Mouse (Mus musculus) MEL (cell line): ENCODE results near the gene Denr. TPM values are rescaled to one million over a fixed set of nuclear protein-coding genes. Genes with fewer than 3 reads are reported as not detected.
A peak's percentile ranks its signal among the peaks of the same experiment; 100 is the strongest.

Source experiments
- DNase-seq: peaks from one replicate; pipeline ENCODE4 v3.0.0; 2011; ENCODE audit warnings: low read depth, low spot score
- H3K27ac ChIP-seq: 2 replicates; pipeline ENCODE4 v1.5.1; 2012; ENCODE audit warnings: low read depth, mild to moderate bottlenecking, control low read depth, low read length, moderate library complexity; ENCODE audit not compliant: control insufficient read depth
- H3K27me3 ChIP-seq, 2 experiments: fragments of 150-350 bp in 1 of 2; sonication (generic) in 1 of 2; 2 replicates each; pipeline ENCODE4 v1.6.1; 2012; ENCODE audit warnings: low read length in 2 of 2, mild to moderate bottlenecking in 2 of 2, improper control_type of control experiment in 1 of 2, moderate library complexity in 1 of 2; ENCODE audit not compliant: insufficient read depth in 2 of 2, control insufficient read depth in 1 of 2
- H3K36me3 ChIP-seq, 2 experiments: 2 replicates each; pipeline ENCODE4 v1.6.1; 2012 to 2014; ENCODE audit warnings: low read length in 2 of 2, improper control_type of control experiment in 1 of 2, inconsistent platforms in 1 of 2, mild to moderate bottlenecking in 1 of 2; ENCODE audit not compliant: insufficient read depth in 2 of 2, control insufficient read depth in 1 of 2
- H3K4me1 ChIP-seq, 2 experiments: fragments of 150-350 bp in 1 of 2; sonication (generic) in 1 of 2; 2 replicates each; pipeline ENCODE4 v1.6.1; 2012; ENCODE audit warnings: low read length in 2 of 2, improper control_type of control experiment in 1 of 2, mild to moderate bottlenecking in 1 of 2; ENCODE audit not compliant: insufficient read depth in 2 of 2, control insufficient read depth in 1 of 2
- H3K4me3 ChIP-seq, 2 experiments: fragments of 150-350 bp in 1 of 2; sonication (generic) in 1 of 2; 2 replicates each; pipeline ENCODE4 v1.5.1; 2012; ENCODE audit warnings: low read depth in 2 of 2, low read length in 2 of 2, mild to moderate bottlenecking in 2 of 2, moderate library complexity in 2 of 2, control low read depth in 1 of 2, improper control_type of control experiment in 1 of 2; ENCODE audit not compliant: control insufficient read depth in 1 of 2, insufficient read depth in 1 of 2
- H3K79me2 ChIP-seq: 2 replicates; pipeline ENCODE4 v1.6.1; 2012; ENCODE audit warnings: mild to moderate bottlenecking, low read length, moderate library complexity; ENCODE audit not compliant: control insufficient read depth, poor library complexity, insufficient read depth
- H3K9ac ChIP-seq: 2 replicates; pipeline ENCODE4 v1.6.1; 2012; ENCODE audit warnings: low read depth, mild to moderate bottlenecking, control low read depth, low read length, moderate library complexity; ENCODE audit not compliant: control insufficient read depth, poor library complexity, severe bottlenecking
- H3K9me3 ChIP-seq: fragments of 150-350 bp; sonication (generic); replicated peaks from 2 replicates; pipeline ENCODE4 v1.6.1; 2012; ENCODE audit warnings: mild to moderate bottlenecking, low read length, improper control_type of control experiment, moderate library complexity; ENCODE audit not compliant: insufficient read depth
- CHD2 ChIP-seq: IDR thresholded peaks from 2 replicates; pipeline ENCODE4 v1.6.1; 2011; ENCODE audit warnings: low read length, improper control_type of control experiment
- CTCF ChIP-seq, 3 experiments: IDR thresholded peaks in 2 of 3; conservative IDR thresholded peaks in 1 of 3; 2 replicates each; pipeline ENCODE4 v1.5.1; 2011 to 2012; ENCODE audit warnings: low read length in 3 of 3, low read depth in 2 of 3, mild to moderate bottlenecking in 2 of 3, improper control_type of control experiment in 1 of 3, inconsistent platforms in 1 of 3, mixed read lengths in 1 of 3, moderate library complexity in 1 of 3; ENCODE audit not compliant: control insufficient read depth in 1 of 3, insufficient read depth in 1 of 3, poor library complexity in 1 of 3, severe bottlenecking in 1 of 3
- GABPA ChIP-seq: IDR thresholded peaks from 2 replicates; pipeline ENCODE4 v1.6.1; 2012; ENCODE audit warnings: low read depth, mild to moderate bottlenecking, inconsistent platforms, low read length, improper control_type of control experiment, moderate library complexity
- HCFC1 ChIP-seq: IDR thresholded peaks from 2 replicates; pipeline ENCODE4 v1.6.1; 2012; ENCODE audit warnings: low read depth, mild to moderate bottlenecking, inconsistent platforms, low read length, improper control_type of control experiment, moderate library complexity
- JUND ChIP-seq: IDR thresholded peaks from 2 replicates; pipeline ENCODE4 v1.6.1; 2011; ENCODE audit warnings: low read depth, mild to moderate bottlenecking, improper control_type of control experiment, low read length
- KAT2A ChIP-seq: conservative IDR thresholded peaks from 2 replicates; pipeline ENCODE4 v1.6.1; 2012; ENCODE audit warnings: low read depth, low read length, improper control_type of control experiment, inconsistent platforms
- MAFK ChIP-seq: IDR thresholded peaks from 2 replicates; pipeline ENCODE4 v1.6.1; 2011; ENCODE audit warnings: low read depth, mild to moderate bottlenecking, low read length, improper control_type of control experiment, borderline replicate concordance
- MXI1 ChIP-seq: IDR thresholded peaks from 2 replicates; pipeline ENCODE4 v1.6.1; 2011; ENCODE audit warnings: mild to moderate bottlenecking, low read depth, low read length, improper control_type of control experiment
- MYB ChIP-seq: IDR thresholded peaks from 2 replicates; pipeline ENCODE4 v1.6.1; 2011; ENCODE audit warnings: mild to moderate bottlenecking, low read depth, low read length, improper control_type of control experiment
- MYC ChIP-seq: IDR thresholded peaks from 2 replicates; pipeline ENCODE4 v1.6.1; 2011; ENCODE audit warnings: low read depth, mild to moderate bottlenecking, low read length, improper control_type of control experiment, moderate library complexity
- POLR2AphosphoS2 ChIP-seq: IDR thresholded peaks from 2 replicates; pipeline ENCODE4 v1.6.1; 2011; ENCODE audit warnings: low read length, improper control_type of control experiment
- POLR2AphosphoS5 ChIP-seq: IDR thresholded peaks from 2 replicates; pipeline ENCODE4 v1.6.1; 2012; ENCODE audit warnings: low read depth, borderline replicate concordance, mild to moderate bottlenecking, inconsistent platforms, low read length, moderate library complexity, mixed read lengths
- RAD21 ChIP-seq: IDR thresholded peaks from 2 replicates; pipeline ENCODE4 v1.6.1; 2011; ENCODE audit warnings: mild to moderate bottlenecking, low read depth, low read length, improper control_type of control experiment
- RCOR1 ChIP-seq: IDR thresholded peaks from 2 replicates; pipeline ENCODE4 v1.6.1; 2012; ENCODE audit warnings: low read depth, mild to moderate bottlenecking, inconsistent platforms, low read length, improper control_type of control experiment
- SMC3 ChIP-seq: IDR thresholded peaks from 2 replicates; pipeline ENCODE4 v1.6.1; 2011; ENCODE audit warnings: low read depth, low read length, improper control_type of control experiment
- TAL1 ChIP-seq: IDR thresholded peaks from 2 replicates; pipeline ENCODE4 v1.6.1; 2012; ENCODE audit warnings: mild to moderate bottlenecking, inconsistent platforms, low read length, moderate library complexity, mixed read lengths
- ZC3H11A ChIP-seq: IDR thresholded peaks from 2 replicates; pipeline ENCODE4 v1.6.1; 2012; ENCODE audit warnings: low read depth, mild to moderate bottlenecking, inconsistent platforms, low read length, improper control_type of control experiment
- ZKSCAN1 ChIP-seq: IDR thresholded peaks from 2 replicates; pipeline ENCODE4 v1.6.1; 2012; ENCODE audit warnings: low read depth, mild to moderate bottlenecking, inconsistent platforms, low read length, improper control_type of control experiment, moderate library complexity
- ZNF384 ChIP-seq: IDR thresholded peaks from 2 replicates; pipeline ENCODE4 v1.6.1; 2012; ENCODE audit warnings: low read depth, mild to moderate bottlenecking, inconsistent platforms, low read length, improper control_type of control experiment
- polyA plus RNA-seq, 2 experiments: library from polyadenylated mRNA; stranded (reverse) in 1 of 2; unstranded in 1 of 2; fragments of >175 nt in 1 of 2; fragments of >200 nt in 1 of 2; gene quantifications; 2 replicates each; pipeline versions ENCODE4 v1.2.1 to v1.2.4; 2012; ENCODE audit warnings: low replicate concordance in 2 of 2, low read depth in 1 of 2; ENCODE audit not compliant: insufficient read length in 2 of 2, insufficient read depth in 1 of 2, missing spikeins in 1 of 2
- total RNA-seq: library from RNA; depleted of rRNA; stranded (reverse); fragments of 300-350 nt; gene quantifications from 2 replicates; pipeline ENCODE4 v1.2.3, GENCODE M21; 2012

The Denr gene
- total and polyA plus RNA-seq, 3 experiments, result 62.4 to 323 (median 109) TPM

DNA sequence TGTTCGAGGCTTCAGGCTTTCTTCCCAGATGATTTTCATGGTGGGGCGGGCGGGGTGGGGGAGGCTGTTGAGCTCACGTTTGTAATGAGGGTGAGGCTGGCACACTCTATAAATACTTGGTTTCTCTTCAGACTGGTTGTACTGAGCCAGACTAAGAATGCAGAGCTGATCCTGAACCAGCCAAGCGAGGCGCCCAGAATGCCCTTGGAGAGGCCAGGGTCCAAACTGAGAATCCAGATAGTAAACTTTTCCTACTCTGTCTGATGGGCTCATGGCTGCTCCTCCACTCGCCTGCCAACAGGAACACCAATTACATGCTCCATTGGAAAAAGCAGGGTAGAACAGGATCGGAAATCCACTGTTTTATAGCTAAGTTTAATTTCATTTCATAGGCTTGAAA, 62.2 kb downstream of the Denr start:
- H3K9ac ChIP-seq, result no peak overlapping the region
- H3K36me3 ChIP-seq, result peaks cover 0 to 1% of the 10 kb centered on the region in 2 experiments; a peak in 1 of 4 replicates
- no peak overlapping the region for H3K27ac ChIP-seq
- H3K27me3 ChIP-seq, result no peaks in the 10 kb centered on the region
- DNase-seq, result no peak
- H3K79me2 ChIP-seq, result peaks cover 4% of the 10 kb centered on the region
- H3K4me1 ChIP-seq, result no peaks in the 10 kb centered on the region
- TF ChIP-seq MYB, result no peak
- no peak for TF ChIP-seq MYC
- no peak for TF ChIP-seq RCOR1
- no peak for TF ChIP-seq MXI1
- no peak for TF ChIP-seq POLR2AphosphoS2
- no peak for TF ChIP-seq TAL1
- no peak for TF ChIP-seq KAT2A
- no peak for TF ChIP-seq POLR2AphosphoS5
- no peak for TF ChIP-seq RAD21
- no peak for TF ChIP-seq ZC3H11A
- TF ChIP-seq SMC3, result no peak
- TF ChIP-seq ZKSCAN1, result no peak
- H3K9me3 ChIP-seq, result no peaks in the 10 kb centered on the region
- no peak overlapping the region for H3K4me3 ChIP-seq

- H3K4me1 ChIP-seq, result peaks cover 0 to 6% of the 10 kb centered on the region in 2 experiments; a peak in 1 of 4 replicates
- H3K79me2 ChIP-seq, result peaks cover 7% of the 10 kb centered on the region
- no peak for TF ChIP-seq SMC3
- no peak for TF ChIP-seq JUND
- TF ChIP-seq, all 39 proteins: peak for 0
- Histone ChIP-seq H3K36me3 (peaks cover 0 to 1% of the 10 kb centered on the region in 2 experiments; a peak in 2 of 4 replicates), H3K4me3 (no peak overlapping the region), H3K27ac (no peak overlapping the region), H3K9me3 (no peaks in the 10 kb centered on the region), H3K27me3 (no peaks in the 10 kb centered on the region), H3K9ac (no peak overlapping the region)
- no peak for DNase-seq
These were observed 63.6 kb downstream of the Denr start for GRCm38 (mm10) chr5:123970576-123970975.

DNA sequence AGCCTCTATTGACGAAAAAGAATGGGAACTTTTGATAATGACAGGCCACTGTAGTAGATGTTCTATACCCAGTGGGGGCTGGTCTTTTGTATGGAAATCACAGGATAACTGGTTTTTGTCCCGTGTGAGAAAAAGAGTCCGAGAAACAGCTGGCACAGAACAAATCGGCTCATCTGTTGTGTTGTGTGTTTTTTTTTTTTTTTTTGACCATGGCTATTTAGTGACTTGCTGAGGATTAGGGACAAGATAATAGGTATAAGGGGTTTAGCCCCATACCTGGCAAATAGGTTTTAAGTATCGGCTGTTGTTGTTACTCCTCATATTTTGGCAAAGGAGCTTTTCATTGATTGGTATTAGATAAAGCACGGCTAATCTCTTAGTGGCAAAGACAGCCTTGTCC, 65.5 kb downstream of the Denr start:
- Histone ChIP-seq H3K36me3 (peaks cover 0 to 1% of the 10 kb centered on the region in 2 experiments; a peak in 2 of 4 replicates), H3K9me3 (no peaks in the 10 kb centered on the region), H3K27me3 (no peaks in the 10 kb centered on the region), H3K4me1 (peaks cover 0 to 6% of the 10 kb centered on the region in 2 experiments; a peak in 1 of 4 replicates), H3K79me2 (peaks cover 10% of the 10 kb centered on the region), H3K4me3 (no peak overlapping the region), H3K9ac (no peak overlapping the region), H3K27ac (no peak overlapping the region)
- no peak for DNase-seq
- TF ChIP-seq MAFK (no peak), GABPA (no peak), HCFC1 (no peak), ZNF384 (peak; percentile 40), CHD2 (no peak), CTCF (IDR thresholded peaks at IDR 0.05 in 2 of 3, conservative IDR thresholded peaks at IDR 0.05 in 1 of 3; ENCODE audit: control insufficient read depth in 1 of 3, insufficient read depth in 1 of 3, low read depth in 2 of 3, low read length in 3 of 3, poor library complexity in 1 of 3, severe bottlenecking in 1 of 3) (no peak)
